Mouse (Mus musculus) hindlimb bud, embryonic 11.5 days (tissue): ENCODE results near the gene Dnah6.

ENCODE experiments used
- DNase-seq: peaks from one replicate; pipeline ENCODE4 v3.0.0-alpha.2; 2012; ENCODE audit warnings: low read depth, low spot score; ENCODE audit errors: extremely low spot score

Gene Dnah6

DNA sequence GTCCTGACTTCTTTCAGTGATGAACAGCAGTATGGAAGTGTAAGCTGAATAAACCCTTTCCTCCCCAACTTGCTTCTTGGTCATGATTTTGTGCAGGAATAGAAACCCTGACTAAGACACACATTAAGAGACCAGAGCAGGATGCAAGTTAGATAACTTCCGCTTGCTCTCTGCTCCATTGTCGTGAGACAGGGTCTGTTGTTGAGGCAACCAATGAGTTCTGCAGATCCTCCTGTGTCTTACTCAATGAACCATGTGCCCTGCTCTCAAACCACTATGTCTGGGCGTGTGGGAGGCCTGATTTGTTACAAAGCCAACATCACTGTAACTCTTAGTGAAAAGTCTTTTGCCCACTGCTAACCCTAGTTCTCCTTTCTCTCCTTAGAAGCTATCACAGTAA, 250.4 kb downstream of the Dnah6 start:
- no peak for DNase-seq

GRCm38 (mm10) chr6:72969787-72970186, 251.7 kb downstream of the Dnah6 start:
- DNase-seq, result no peak
